Mouse (Mus musculus) activated CD4-positive, CD25-positive, alpha-beta regulatory T cell, adult 9 weeks (primary cell): ENCODE measurements around the gene Nxf2. TPM values are rescaled to one million over a fixed set of nuclear protein-coding genes. Genes with fewer than 3 reads are reported as not detected.

Experiments used
- polyA plus RNA-seq: library from polyadenylated mRNA; unstranded; fragments of 100-300 nt; shearing (Covaris generic); gene quantifications from one replicate; pipeline ENCODE4 v1.2.1, GENCODE M21; 2017

Nxf2 gene
- polyA plus RNA-seq: 0.27 TPM

GRCm38 (mm10) chrX:134964546-134964945, at the start of gene Nxf2:
Gene Nxf2, minus strand, starts transcription at chrX:134964754.

GRCm38 (mm10) chrX:135008720-135009470, 44.3 kb upstream of the Nxf2 start, which contains the start of gene Zmat1:
Gene Zmat1, minus strand, starts transcription at chrX:135009209.

Other genes with a start within 250 kb of the Nxf2 start
- 2.9 TPM for gene Armcx1, start 246.8 kb downstream of the Nxf2 start, polyA plus RNA-seq
- 2.6 TPM for gene Armcx6, start 213.3 kb downstream of the Nxf2 start, polyA plus RNA-seq
- gene Armcx3, start 208.2 kb downstream of the Nxf2 start, polyA plus RNA-seq: 20.6 TPM
- 13.9 TPM for gene Armcx2, start 155.5 kb downstream of the Nxf2 start, polyA plus RNA-seq
- 7.8 TPM for gene Zmat1, start 44.5 kb upstream of the Nxf2 start, polyA plus RNA-seq
- gene Gm15023, start 212.9 kb upstream of the Nxf2 start, polyA plus RNA-seq: not detected
- not detected for gene Tceal6, start 245.9 kb upstream of the Nxf2 start, polyA plus RNA-seq